Mouse (Mus musculus): ENCODE results near the gene Sidt2. TPM values are rescaled to one million over a fixed set of nuclear protein-coding genes. Genes with fewer than 3 reads are reported as not detected.
A peak's percentile ranks its signal among the peaks of the same experiment; 100 is the strongest.

The Sidt2 gene
- polyA plus RNA-seq, 1 experiment from 2014 or later, result 23.8 TPM

DNA sequence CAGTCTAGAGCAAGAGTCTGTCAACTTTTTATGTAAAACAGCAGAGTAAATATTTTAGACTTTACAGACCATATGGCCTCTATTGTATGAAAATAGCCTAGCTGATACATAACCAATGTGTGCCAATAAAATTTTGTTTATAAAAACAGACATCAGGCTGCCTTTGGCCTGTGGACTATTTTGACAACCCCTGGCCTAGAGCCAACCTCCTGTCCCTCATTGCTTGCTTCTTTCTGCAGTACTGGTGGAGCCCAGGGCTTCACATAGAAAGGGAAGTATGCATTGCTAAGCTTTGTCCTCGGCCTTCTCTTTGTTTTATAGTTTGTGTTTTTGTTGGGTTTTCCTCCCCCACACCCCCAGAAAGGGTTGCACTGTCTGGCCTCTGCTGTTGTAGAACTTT lies 23.1 kb downstream of the Sidt2 start:
- Histone ChIP-seq H3K4me1 (peaks cover 13% of the 10 kb centered on the region), H3K27me3 (ENCODE audit: poor library complexity, severe bottlenecking) (peaks cover 14% of the 10 kb centered on the region), H3K4me3 (no peak overlapping the region), H3K36me3 (replicated peaks) (peaks cover 43% of the 10 kb centered on the region), H3K27ac (no peak overlapping the region), H3K9me3 (no peaks in the 10 kb centered on the region)
- no peak for DNase-seq (ENCODE audit: extremely low spot score, low spot score)
- 70% methylated on average over 1 of the region's 1 CpGs for WGBS

DNA sequence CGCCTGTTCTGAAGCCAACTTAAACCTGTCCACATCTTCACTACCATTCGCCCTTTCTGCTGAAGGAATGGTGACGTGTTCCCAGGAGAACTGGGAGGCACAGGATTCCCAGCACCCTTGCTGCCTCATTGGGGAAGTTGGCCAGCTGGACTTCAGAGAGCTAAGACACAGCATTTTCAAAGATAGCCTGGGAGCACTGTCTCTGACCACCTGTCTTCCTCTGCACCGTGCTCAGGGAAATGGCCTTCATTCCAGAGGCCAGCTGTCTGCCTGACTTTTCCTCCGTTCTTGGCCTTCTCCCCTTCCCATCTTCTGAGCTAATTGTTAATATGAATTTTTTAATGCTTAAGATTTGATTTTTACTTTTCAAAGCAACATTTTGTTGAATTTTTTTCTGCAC lies 25.8 kb downstream of the Sidt2 start:
- Histone ChIP-seq H3K27ac (no peak overlapping the region), H3K36me3 (replicated peaks) (peaks cover 59% of the 10 kb centered on the region)
- WGBS, result 88% methylated on average over 5 of the region's 5 CpGs

GRCm38 (mm10) chr9:45919895-45920294 lies 35.2 kb downstream of the Sidt2 start:
- Histone ChIP-seq H3K4me1 (no peaks in the 10 kb centered on the region), H3K9me3 (no peaks in the 10 kb centered on the region), H3K36me3 (replicated peaks) (peaks cover 65% of the 10 kb centered on the region), H3K27ac (no peak overlapping the region), H3K4me3 (no peak overlapping the region), H3K27me3 (ENCODE audit: poor library complexity, severe bottlenecking) (no peaks in the 10 kb centered on the region)
- DNase-seq (ENCODE audit: extremely low spot score, low spot score), result no peak
- 59% methylated on average over 1 of the region's 1 CpGs for WGBS

More for the DNA sequence above, 25.8 kb downstream of the Sidt2 start:
- Histone ChIP-seq H3K27me3 (ENCODE audit: poor library complexity, severe bottlenecking) (no peaks in the 10 kb centered on the region), H3K4me3 (no peak overlapping the region), H3K4me1 (no peaks in the 10 kb centered on the region), H3K9me3 (no peaks in the 10 kb centered on the region)
- DNase-seq (ENCODE audit: extremely low spot score, low spot score), result no peak

GRCm38 (mm10) chr9:45917041-45917934 lies 37.8 kb downstream of the Sidt2 start:
- WGBS, result 89% methylated on average over 5 of the region's 5 CpGs
- no peak overlapping the region for H3K4me3 ChIP-seq

GRCm38 (mm10) chr9:45915659-45916058 lies 39.4 kb downstream of the Sidt2 start:
- Histone ChIP-seq H3K27me3 (ENCODE audit: poor library complexity, severe bottlenecking) (no peaks in the 10 kb centered on the region), H3K36me3 (replicated peaks) (peaks cover 91% of the 10 kb centered on the region), H3K4me1 (no peaks in the 10 kb centered on the region), H3K27ac (no peak overlapping the region), H3K9me3 (no peaks in the 10 kb centered on the region), H3K4me3 (no peak overlapping the region)
- WGBS, result 88% methylated on average over 2 of the region's 2 CpGs
- DNase-seq (ENCODE audit: extremely low spot score, low spot score), result no peak

More at GRCm38 (mm10) chr9:45917041-45917934, 37.8 kb downstream of the Sidt2 start:
- Histone ChIP-seq H3K4me1 (no peaks in the 10 kb centered on the region), H3K36me3 (replicated peaks) (peaks cover 85% of the 10 kb centered on the region), H3K27me3 (ENCODE audit: poor library complexity, severe bottlenecking) (no peaks in the 10 kb centered on the region), H3K9me3 (no peaks in the 10 kb centered on the region), H3K27ac (no peak overlapping the region)
- no peak for DNase-seq (ENCODE audit: extremely low spot score, low spot score)

- WGBS, result 83% methylated on average over 1 of the region's 1 CpGs
- H3K27me3 ChIP-seq (ENCODE audit: poor library complexity, severe bottlenecking), result no peaks in the 10 kb centered on the region
- H3K4me1 ChIP-seq, result peaks cover 12% of the 10 kb centered on the region
- no peaks in the 10 kb centered on the region for H3K9me3 ChIP-seq
- H3K27ac ChIP-seq, result no peak overlapping the region
- H3K4me3 ChIP-seq, result no peak overlapping the region
- DNase-seq (ENCODE audit: extremely low spot score, low spot score), result no peak
- H3K36me3 ChIP-seq (replicated peaks), result peaks cover 80% of the 10 kb centered on the region
These were observed 43.4 kb downstream of the Sidt2 start for GRCm38 (mm10) chr9:45911673-45912072.

- H3K4me3 ChIP-seq, result no peak overlapping the region
- peaks cover 73% of the 10 kb centered on the region for H3K36me3 ChIP-seq (replicated peaks)
- H3K4me1 ChIP-seq, result peaks cover 12% of the 10 kb centered on the region
- H3K27ac ChIP-seq, result no peak overlapping the region
- H3K27me3 ChIP-seq (ENCODE audit: poor library complexity, severe bottlenecking), result no peaks in the 10 kb centered on the region
- H3K9me3 ChIP-seq, result no peaks in the 10 kb centered on the region
- no peak for DNase-seq (ENCODE audit: extremely low spot score, low spot score)
- 95% methylated on average over 3 of the region's 3 CpGs for WGBS
These were observed 44.1 kb downstream of the Sidt2 start for GRCm38 (mm10) chr9:45910995-45911394.

DNA sequence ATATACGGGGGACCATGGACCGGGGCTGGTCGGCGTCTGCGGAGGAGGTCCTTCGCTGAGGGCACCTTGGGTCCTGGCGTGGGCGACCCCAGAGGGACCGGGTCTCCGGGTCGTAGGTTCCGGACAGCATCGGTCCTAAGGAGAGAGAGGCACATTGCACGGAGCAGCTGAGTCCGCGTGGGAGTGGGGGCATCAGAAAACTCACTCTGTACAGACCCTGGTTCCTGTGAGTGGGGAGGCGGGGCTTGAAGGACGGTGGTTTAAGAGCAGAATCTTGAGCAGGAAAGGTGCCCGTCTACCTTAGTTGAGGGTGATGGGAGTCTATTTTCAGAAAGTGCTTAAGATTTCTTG lies 48.0 kb downstream of the Sidt2 start:
- peak overlapping the region; percentile 98 for H3K27ac ChIP-seq
- H3K4me3 ChIP-seq, result peak overlapping the region; percentile 95
- under 1% methylated on average over 19 of the region's 19 CpGs for WGBS
- no peaks in the 10 kb centered on the region for H3K9me3 ChIP-seq
- H3K4me1 ChIP-seq, result peaks cover 24% of the 10 kb centered on the region
- H3K36me3 ChIP-seq (replicated peaks), result peaks cover 51% of the 10 kb centered on the region
- no peak for DNase-seq (ENCODE audit: extremely low spot score, low spot score)
- no peaks in the 10 kb centered on the region for H3K27me3 ChIP-seq (ENCODE audit: poor library complexity, severe bottlenecking)

GRCm38 (mm10) chr9:45906355-45907077 lies 48.5 kb downstream of the Sidt2 start, which contains the start of the genes Pcsk7 and Rnf214:
Gene Pcsk7, plus strand, starts transcription at chr9:45906497.
Gene Rnf214, minus strand, starts transcription at chr9:45906911.
- peaks cover 51% of the 10 kb centered on the region for H3K36me3 ChIP-seq (replicated peaks)
- peaks cover 24% of the 10 kb centered on the region for H3K4me1 ChIP-seq
- under 1% methylated on average over 75 of the region's 80 CpGs for WGBS
- peak; percentile 86 for DNase-seq (ENCODE audit: extremely low spot score, low spot score)
- H3K27me3 ChIP-seq (ENCODE audit: poor library complexity, severe bottlenecking), result no peaks in the 10 kb centered on the region
- H3K27ac ChIP-seq, result peak within 1 kb of the TSS; percentile 98
- no peaks in the 10 kb centered on the region for H3K9me3 ChIP-seq
- H3K4me3 ChIP-seq, result peak within 1 kb of the TSS; percentile 95

- H3K27ac ChIP-seq, result peak overlapping the region; percentile 98
- under 1% methylated on average over 17 of the region's 27 CpGs for WGBS
- no peaks in the 10 kb centered on the region for H3K9me3 ChIP-seq
- H3K27me3 ChIP-seq (ENCODE audit: poor library complexity, severe bottlenecking), result no peaks in the 10 kb centered on the region
- H3K4me3 ChIP-seq, result peak overlapping the region; percentile 95
- H3K4me1 ChIP-seq, result peaks cover 24% of the 10 kb centered on the region
- peak; percentile 50 for DNase-seq (ENCODE audit: extremely low spot score, low spot score)
- H3K36me3 ChIP-seq (replicated peaks), result peaks cover 49% of the 10 kb centered on the region
These were observed 49.2 kb downstream of the Sidt2 start for GRCm38 (mm10) chr9:45905811-45906237.

- Histone ChIP-seq H3K9me3 (no peaks in the 10 kb centered on the region), H3K4me1 (peaks cover 24% of the 10 kb centered on the region), H3K36me3 (replicated peaks) (peaks cover 48% of the 10 kb centered on the region), H3K27ac (peak overlapping the region; percentile 98), H3K4me3 (peak overlapping the region; percentile 95), H3K27me3 (ENCODE audit: poor library complexity, severe bottlenecking) (no peaks in the 10 kb centered on the region)
- DNase-seq (ENCODE audit: extremely low spot score, low spot score), result no peak
- 58% methylated on average over 4 of the region's 4 CpGs for WGBS
These were observed 49.9 kb downstream of the Sidt2 start for GRCm38 (mm10) chr9:45905196-45905595.

DNA sequence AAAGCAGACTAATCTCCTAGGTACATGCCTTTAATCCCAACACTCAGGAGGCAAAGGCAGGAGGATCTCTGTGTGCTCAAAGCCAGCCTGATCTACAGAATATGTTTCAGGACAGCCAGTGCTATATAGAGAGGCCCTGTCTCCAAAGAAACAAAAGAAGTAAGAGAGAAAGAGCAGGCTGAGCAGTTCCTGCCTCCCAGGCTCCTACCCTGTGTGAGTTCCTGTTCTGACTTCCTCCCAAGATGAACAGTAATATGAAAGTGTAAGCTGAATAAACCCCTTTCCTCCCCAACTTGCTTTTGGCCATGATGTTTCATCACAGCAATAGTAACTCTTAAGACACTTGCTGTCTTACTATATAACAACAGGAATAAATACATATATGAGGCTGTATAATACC lies 61.4 kb downstream of the Sidt2 start:
- Histone ChIP-seq H3K36me3 (replicated peaks) (peaks cover 100% of the 10 kb centered on the region), H3K9me3 (no peaks in the 10 kb centered on the region), H3K4me3 (no peak overlapping the region), H3K4me1 (no peaks in the 10 kb centered on the region), H3K27ac (no peak overlapping the region), H3K27me3 (ENCODE audit: poor library complexity, severe bottlenecking) (no peaks in the 10 kb centered on the region)
- DNase-seq (ENCODE audit: extremely low spot score, low spot score), result no peak
